Mouse (Mus musculus) thymus, adult 18-20 months (tissue): ENCODE data around the gene Pgs1.

ENCODE experiments used
- DNase-seq, 2 experiments: peaks; one replicate each; pipeline ENCODE4 v3.0.0; 2022; ENCODE audit warnings: mixed read lengths in 2 of 2

Pgs1 gene

GRCm38 (mm10) chr11:117963091-117963793 is 22.9 kb upstream of the Pgs1 start:
- DNase-seq = peak; percentile 95 to 96

GRCm38 (mm10) chr11:117963872-117964271 is 22.2 kb upstream of the Pgs1 start:
- DNase-seq = no peak

DNA sequence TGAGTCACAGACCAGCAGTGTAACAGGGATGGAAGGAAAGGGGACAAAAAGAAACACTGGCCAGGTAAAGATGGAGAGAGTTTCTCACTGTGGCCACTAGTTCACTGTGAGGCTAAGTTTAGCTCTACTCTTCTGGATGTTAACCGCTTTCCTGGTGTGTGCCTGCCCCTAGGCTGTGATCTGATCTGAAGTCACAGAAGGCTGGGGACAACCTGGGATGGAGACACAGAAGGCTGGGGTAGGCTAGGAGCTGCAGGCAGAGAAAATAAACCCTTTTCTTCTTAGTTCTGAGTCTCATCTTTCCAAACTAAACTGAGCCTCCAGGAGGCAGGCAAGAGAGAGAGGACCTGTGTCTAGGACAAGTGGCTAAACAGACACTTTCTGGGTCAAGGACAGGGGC is 21.8 kb upstream of the Pgs1 start:
- peak in 1 of 2 experiments; percentile 13 for DNase-seq

DNA sequence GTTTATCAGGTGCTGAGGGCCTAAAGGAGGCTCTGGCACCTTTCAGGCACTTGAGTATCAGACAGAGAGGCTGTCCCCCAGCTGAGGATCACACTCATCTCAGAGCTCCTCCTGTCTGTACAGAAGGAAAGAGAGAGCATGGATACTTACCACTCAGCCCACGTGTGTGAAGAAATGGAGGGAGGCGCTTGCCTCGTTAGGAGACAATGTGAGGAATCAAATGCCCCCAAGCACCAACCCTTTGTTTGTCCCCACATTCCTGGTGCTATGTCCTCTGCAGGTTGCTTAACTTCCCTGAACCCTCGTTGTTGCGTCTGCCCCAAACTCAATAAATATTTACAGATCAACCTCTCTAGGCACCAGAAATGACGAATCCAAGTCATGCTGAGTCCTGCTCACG is 21.0 kb upstream of the Pgs1 start:
- no peak for DNase-seq

GRCm38 (mm10) chr11:117965561-117965981 is 20.5 kb upstream of the Pgs1 start:
- no peak for DNase-seq

DNA sequence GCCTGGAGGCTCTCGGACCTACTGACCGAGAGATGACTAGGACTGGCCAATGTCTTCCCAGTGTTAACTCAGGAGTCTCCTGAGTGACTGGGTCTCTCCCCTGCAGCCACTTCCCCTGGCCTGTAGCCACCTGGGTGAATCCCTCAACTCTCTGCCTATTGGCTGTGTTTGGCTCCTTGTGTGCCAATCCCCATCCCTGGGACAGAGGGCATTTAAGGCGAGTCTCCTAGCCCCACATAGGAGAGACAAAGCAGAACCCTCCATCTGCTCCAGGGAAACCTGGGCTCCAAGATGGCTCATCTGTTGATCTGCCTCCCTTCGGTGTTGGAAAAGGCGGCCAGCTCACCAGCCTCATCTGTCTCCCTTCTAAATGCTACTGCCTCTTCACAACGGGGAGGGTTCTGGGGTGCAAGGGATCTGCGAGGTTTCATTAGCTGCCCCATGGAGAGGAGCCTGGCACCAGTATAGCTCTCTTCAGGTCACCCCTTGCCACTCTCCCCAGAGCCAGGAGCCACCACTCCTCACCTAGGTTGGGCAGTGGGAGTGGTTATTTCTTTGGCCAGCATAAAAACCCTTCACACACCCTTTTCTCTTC is 19.5 kb upstream of the Pgs1 start:
- peak in 1 of 2 experiments; percentile 14 for DNase-seq

- peak in 1 of 2 experiments; percentile 33 for DNase-seq
These were observed 18.7 kb upstream of the Pgs1 start for GRCm38 (mm10) chr11:117967249-117968015.

DNA sequence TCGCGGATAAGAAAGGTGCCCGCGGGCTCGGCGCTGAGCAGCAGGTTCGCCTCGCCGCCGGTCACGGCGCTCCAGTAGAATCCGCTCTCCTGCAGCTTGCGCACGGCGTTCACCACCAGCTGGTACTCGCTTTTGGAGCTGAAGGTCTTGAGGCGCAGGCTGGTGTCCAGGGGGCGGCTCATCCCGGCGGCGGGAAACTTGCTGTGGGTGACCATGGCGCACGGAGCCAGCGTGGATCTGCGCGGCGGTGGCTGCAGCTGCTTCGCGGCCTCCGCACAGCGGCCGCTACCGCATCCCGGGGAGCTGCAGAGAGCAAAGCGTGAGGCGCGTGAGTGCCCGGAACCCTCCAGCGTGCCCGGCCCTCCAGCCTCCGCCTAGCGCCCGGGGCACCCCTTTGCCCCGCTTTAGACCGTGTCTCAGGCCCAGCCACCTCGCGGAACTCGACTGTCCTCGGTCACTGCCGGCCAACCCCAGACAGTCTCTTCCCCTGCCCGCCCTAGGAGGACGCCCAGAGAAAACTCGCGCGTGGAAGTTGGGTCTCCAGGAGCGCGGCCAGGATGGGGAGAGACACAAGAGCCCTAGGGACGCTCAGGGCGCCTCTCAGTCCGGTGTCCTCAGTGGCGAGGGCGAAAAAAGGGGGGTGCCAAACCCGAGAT is 17.9 kb upstream of the Pgs1 start:
- DNase-seq = peak in 1 of 2 experiments; percentile 36

DNA sequence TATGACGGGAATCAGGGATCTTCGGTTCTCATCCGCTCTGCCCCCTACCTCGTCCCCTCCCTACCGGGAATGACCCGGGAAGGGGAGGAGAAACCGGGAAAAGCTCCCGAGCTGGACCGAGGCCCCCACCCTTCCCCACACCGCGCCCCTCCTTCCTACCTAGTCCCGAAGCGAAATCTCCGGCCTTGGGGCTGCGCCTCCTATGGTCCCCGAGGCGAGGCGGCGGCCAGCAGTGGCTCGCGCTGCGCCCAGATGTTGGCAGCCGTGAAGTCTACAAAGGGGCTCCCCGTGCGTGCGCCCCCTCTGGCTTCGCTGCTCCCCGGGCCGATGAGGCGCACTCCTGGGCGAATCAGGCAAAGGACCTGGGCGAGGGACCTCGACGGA is 17.4 kb upstream of the Pgs1 start:
- peak in 1 of 2 experiments; percentile 56 for DNase-seq

- peak; percentile 83 to 84 for DNase-seq
These were observed 16.8 kb upstream of the Pgs1 start for GRCm38 (mm10) chr11:117969100-117969944.

- peak; percentile 82 to 88 for DNase-seq
These were observed 15.9 kb upstream of the Pgs1 start, which contains the start of gene Socs3 for GRCm38 (mm10) chr11:117969945-117970872. TSS of gene Socs3 (minus strand) at chr11:117970047.

DNA sequence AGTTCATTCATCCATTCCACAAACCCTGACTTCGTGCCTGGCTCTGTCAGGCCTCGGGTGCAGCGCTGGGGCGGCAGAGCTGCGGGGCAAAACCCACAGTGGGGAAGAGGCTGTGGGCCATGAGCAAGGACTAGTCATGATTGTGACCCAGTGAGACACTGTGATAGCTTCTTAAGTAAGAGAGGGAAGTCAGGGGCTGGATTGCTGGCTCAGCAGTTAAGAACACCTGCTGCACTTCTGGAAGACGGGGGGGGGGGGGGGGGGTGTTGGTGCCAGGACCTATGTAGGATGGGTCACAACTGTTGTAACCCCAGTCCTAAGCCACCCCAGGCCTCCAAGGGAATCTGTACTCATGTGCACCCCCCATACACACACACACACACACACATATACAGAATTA is 15.0 kb upstream of the Pgs1 start:
- no peak for DNase-seq

DNA sequence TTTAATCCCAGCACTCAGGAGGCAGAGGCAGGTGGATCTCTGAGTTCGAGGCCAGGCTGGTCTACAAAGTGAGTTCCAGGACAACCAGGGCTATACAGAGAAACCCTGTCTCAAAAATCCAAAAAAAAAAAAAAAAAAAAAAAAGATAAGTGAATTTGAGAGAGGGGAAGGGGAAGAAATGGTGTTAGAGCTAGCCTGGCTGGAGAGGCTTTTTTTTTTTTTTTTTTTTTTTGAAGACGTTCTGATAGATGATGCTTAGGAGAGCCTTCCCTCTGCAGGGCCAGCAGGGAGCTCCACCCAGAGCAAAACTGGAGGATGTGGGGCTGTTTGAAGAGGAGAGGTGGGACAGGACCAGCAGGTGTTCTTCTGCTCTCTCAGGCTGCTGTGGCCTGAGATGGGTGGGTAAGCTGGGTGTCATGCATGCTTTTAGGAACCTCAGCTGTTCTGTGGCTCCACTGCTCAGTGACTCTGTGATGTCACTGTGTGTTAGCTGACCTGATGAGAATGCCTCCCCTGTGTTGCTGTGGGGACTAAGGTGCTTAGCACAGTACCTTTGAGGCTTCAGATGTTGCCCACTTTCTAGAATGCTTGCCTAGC is 14.3 kb upstream of the Pgs1 start:
- DNase-seq = peak; percentile 49 to 64

DNA sequence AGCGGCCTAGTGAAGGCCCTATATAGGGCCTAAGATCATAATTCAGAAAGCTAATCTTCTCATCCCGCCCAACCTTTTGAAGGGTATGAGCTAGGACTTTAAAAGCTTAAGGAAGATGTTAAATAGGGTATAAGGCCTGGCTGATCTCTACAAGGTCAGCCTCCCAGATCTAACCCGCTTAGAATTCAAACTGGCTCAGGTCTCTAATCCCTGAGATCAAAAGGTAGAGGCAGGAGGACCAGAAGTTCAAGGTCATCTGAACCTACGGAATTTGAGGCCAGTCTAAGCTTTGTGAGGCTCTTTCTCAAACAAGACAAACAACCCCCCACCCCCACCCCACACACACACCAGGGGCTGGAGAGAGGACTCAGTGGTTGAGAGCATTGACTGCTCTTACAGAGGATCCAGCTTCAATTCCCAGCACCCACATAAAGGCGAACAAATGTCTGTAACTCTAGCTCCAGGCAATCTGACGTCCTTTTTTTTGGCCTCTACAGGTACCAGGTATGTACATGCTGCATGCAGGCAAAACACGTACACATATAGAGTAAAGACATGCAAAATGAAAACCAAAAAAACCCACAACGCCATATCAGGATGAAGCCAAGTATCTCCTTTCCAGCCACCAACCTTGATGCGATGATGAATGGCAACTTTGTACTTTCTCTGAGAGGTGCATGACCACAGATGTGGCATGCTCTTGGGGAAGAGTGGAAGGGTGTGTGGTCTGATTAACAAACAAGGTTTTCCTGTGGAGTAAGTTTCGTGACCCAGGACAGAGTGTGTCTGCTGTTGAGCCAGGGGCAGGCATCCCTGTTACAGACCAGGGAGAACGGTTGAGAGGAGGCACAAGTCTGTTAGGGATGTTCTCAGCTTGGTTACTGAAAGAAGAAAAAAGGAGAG is 13.2 kb upstream of the Pgs1 start:
- no peak for DNase-seq

GRCm38 (mm10) chr11:117973569-117973968 is 12.5 kb upstream of the Pgs1 start:
- no peak for DNase-seq

GRCm38 (mm10) chr11:117974327-117975125 is 11.6 kb upstream of the Pgs1 start:
- peak in 1 of 2 experiments; percentile 40 for DNase-seq

GRCm38 (mm10) chr11:117975211-117975967 is 10.7 kb upstream of the Pgs1 start:
- DNase-seq = no peak

DNA sequence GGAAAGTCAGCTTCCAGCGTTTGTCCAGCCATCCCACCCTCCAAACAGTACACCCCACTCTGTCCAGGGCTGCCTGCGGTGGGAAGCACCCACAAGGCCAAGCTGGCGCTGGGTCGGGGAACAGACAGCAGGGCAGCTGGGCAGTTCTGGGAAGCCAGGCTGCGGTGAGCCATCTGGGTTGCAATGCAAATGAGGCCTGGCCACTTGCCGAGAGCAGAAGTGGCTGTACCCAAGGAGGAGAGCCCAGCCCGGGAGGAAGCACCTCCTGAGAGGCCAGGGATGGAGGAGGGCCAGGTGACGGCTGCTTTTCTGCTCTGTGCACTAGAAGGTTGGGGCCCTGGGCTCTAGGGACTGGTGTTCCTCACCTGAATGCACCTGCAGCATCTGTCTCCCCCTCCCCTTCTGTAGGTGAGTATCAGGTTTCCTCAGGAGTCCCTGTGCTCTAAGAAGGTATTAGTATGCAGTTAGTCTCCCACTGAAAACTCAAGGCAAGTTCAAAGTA is 10.0 kb upstream of the Pgs1 start:
- DNase-seq = no peak
